Mouse (Mus musculus): Measurements from ENCODE around the gene Ccdc85c. TPM values are rescaled to one million over a fixed set of nuclear protein-coding genes. Genes with fewer than 3 reads are reported as not detected.

Gene Ccdc85c
- total RNA-seq, 2 experiments from 2014 or later: 36.4 to 40.9 TPM

DNA sequence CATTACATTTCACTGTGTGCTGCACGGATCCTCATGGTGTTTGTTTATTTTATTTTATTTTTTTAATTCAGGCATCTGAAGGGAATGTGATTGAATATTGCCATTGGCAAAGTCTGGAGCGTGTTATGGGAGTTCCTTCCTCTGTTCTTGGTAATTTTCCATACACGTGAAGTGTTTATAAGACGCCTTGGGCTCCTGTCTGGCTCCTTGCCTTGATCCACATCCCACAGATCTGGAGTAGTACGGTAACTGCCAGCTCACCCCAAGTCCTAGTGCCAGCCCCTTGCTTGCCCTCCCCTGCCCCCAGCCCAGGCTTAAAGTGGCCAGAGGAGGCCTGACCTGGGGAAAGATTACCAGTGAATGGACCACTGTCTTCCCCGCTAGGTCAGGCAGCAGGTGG, 25.8 kb upstream of the Ccdc85c start:
- no peak for DNase-seq (ENCODE audit: low spot score)
- intact Hi-C loops (cut with DNase I): no loop called here

DNA sequence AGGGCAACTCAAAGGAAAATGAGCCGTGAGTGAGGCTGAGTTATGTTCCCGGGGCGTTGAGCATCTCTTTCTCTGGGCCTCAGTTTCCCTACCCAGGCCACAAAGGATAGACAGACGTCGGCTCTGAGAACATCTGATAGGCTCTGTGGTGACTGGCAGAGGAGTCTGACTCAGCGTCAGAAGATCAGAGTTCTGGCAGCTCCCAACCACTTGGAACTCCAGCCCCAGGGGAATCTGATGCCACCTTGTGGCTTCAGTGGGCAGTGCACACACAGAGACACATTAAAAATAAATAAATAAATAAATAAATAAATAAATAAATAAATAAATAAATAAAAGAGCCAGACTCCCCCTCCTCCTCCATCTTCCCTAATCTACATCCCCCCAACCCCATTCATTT, 21.8 kb upstream of the Ccdc85c start:
- DNase-seq (ENCODE audit: low spot score): no peak
- intact Hi-C loops (cut with DNase I): no loop called here

- DNase-seq (ENCODE audit: low spot score): no peak
- intact Hi-C loops (cut with DNase I): no loop called here
These were observed 19.4 kb upstream of the Ccdc85c start for GRCm38 (mm10) chr12:108294620-108295019.

GRCm38 (mm10) chr12:108292957-108293356, 17.7 kb upstream of the Ccdc85c start:
- DNase-seq (ENCODE audit: low spot score): no peak
- intact Hi-C loops (cut with DNase I): loop anchor here (1.0 to 2.0 kb wide), 2 partner anchors 74 to 84 kb away; no protein-coding TSS in a partner anchor

- intact Hi-C loops (cut with DNase I): loop anchor here (2.0 kb wide), 1 partner anchor 74 kb away; no protein-coding TSS in a partner anchor
- no peak for DNase-seq (ENCODE audit: low spot score)
These were observed 17.2 kb upstream of the Ccdc85c start for GRCm38 (mm10) chr12:108292419-108292818.

- intact Hi-C loops (cut with DNase I): no loop called here
- DNase-seq (ENCODE audit: low spot score): no peak
These were observed 13.1 kb upstream of the Ccdc85c start for GRCm38 (mm10) chr12:108288127-108288880.

DNA sequence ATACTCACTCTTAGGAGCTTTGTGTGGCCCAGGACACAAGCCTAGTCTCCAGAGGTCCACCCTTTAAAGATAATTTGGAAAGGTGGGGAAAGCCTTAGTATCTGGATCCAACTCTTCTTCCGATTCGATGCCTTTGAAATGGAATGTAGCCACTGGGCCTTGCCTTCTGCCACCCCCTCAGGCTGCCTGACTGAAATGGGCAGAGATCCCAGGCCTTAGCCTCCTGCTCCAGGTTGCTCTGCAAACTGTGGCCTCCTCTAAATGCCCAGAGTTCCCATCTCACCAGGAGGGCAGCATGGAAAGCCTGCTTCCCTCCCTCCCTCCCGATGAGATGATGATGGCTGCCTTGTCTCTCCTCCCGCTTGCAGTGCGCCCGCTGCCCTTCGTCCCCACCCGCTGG, 11.8 kb upstream of the Ccdc85c start:
- intact Hi-C loops (cut with DNase I): no loop called here
- no peak for DNase-seq (ENCODE audit: low spot score)

DNA sequence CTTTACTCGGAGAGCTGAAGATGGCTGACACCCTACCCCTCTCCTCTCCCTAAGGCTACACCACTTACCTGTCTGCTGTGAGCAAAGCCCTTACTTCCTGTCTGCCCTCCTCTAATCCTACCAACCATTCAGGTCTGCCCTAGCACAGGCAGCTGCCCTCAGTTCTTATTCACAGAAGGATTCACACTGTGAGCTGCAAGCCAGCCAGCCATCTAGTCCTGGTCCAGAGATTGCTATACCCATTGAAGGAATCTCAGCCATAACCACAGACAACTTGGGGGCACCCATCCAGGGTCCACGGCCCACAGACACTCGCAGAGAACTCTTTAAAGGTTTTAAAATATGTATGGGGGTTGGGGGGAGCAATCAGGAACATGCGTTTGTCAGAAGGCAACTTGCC, 11.2 kb upstream of the Ccdc85c start:
- DNase-seq (ENCODE audit: low spot score): no peak
- intact Hi-C loops (cut with DNase I): no loop called here

DNA sequence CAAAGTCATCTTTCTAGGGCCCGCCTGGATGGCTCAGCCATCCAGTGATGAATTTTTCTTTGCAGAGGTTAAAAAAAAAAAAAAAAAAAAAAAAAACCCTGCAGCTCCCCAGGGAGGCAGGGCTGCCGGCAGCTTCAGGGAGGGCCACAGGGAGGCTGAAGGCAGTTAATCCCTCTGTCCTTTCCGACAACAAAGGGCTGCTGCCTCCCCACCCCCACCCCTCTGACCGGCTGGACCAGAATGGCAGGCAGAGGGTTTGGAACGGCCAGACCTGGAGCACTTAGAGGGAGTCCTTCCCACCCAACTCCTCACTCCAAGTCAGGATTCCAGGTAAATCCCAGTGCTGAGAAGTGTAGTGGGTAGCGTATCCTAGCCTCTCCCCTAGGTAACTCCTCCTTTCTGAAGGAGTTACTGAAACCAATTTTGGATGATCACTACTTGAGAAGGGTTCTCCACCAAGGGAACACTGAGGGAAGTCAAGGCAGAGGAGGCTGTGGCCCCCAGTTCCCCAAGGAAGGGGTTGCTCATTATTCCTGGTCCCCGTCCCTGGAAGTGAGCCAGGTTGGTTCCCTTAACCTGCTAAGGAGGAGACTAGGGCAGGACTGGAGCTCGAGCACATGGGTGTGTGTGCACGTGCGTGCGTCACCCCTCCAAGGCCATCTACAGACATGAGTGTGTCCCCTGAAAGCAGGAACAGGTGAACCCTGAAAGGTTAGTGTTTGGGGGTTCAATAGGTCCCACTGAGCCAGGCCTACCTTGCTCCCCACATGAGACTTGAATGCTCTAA, 10.2 kb upstream of the Ccdc85c start:
- no peak for DNase-seq (ENCODE audit: low spot score)
- intact Hi-C loops (cut with DNase I): no loop called here

DNA sequence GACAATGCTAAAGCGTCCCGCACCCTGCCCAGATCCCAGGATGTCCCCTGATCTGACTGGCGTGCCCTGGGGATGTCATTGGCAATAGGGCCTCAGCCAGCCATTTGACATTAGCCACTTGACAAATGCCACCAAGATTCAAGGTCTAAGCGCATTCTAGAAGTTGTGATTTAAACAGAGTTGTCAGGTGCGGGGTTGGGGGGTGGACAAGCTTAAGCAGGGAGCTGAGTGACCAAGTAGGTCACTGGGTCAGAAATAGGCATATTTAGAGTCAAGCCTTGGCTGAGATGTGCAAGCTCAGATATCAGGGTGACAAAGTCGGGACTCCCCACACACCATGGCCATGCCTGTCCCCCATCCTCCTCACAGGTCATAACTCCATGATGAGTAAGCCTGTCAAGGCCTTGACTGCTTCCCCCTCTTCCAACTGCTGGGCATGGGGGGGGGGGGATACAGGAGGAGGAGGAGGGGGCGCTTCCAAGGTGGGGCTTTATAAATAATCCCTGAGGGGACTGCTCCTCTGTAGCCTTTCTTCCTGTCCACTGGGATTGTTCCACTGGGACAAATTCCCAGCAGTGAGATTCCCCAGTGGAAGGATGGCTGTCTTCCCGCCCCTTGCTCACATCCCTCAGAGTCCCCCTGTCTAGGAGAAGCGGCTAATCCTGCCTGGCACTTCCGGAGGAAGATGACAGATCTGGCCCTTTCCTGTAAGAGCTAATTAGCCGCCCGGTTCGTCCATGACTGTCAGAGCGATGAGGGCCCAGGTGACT, 9.4 kb upstream of the Ccdc85c start:
- no peak for DNase-seq (ENCODE audit: low spot score)
- intact Hi-C loops (cut with DNase I): no loop called here

DNA sequence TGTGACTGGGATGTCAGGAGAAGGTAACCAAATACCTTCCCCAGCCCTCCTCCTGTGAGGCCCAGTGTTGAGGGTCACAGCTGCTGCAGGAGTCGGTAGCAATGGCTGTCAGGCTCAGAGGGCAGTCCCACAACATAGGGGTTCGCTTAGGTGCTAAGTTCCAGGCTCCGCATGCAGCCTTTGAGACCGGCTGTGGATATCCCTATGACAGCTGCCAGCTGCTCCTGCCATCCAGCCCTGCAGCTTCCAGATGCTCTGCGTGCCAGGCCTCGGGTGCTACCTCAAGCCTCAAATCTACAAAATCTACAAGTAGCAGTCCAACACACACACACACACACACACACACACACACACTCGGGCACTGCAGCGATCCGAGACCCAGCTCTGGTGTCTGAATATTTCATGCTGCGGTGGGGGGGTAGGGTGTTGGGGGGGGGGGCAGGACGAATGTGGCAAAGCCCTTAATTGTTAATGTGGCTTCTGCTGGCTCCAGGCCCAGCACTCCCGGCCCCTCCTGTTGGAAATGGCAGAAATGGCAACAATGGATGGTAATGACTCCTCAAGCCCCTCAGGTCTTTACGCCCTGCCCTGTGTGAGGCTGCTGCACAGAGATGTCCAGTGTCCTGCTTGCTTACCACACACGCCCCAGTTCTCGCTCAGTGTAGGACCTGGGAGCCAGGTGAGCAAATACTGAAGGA, 3.1 kb upstream of the Ccdc85c start:
- DNase-seq (ENCODE audit: low spot score): no peak
- intact Hi-C loops (cut with DNase I): no loop called here

DNA sequence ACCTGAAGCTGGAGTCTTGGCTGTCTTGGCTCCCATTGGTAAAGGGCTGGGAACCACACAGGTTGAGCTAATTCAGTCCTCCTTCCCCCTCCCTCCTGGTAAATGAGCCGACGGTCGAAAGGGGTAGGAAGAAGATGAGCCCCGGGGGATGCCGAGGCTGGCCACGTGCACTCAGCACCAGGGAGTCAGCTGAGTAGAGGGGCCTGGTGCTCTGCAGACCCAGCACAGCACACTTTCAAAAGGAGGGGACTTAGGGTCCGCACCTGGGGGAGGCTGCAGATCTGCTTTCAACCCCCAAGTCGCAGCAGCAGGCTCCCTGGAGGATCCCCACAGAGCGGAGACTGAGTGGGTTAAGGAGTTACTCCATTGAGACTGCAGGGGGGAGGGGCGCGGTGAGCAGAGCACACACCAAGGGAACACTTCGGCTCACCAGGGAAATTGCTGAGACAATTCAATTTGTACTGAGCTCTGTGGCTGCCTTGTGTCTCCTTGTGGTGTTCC, 2.2 kb upstream of the Ccdc85c start:
- DNase-seq (ENCODE audit: low spot score): no peak
- intact Hi-C loops (cut with DNase I): no loop called here

DNA sequence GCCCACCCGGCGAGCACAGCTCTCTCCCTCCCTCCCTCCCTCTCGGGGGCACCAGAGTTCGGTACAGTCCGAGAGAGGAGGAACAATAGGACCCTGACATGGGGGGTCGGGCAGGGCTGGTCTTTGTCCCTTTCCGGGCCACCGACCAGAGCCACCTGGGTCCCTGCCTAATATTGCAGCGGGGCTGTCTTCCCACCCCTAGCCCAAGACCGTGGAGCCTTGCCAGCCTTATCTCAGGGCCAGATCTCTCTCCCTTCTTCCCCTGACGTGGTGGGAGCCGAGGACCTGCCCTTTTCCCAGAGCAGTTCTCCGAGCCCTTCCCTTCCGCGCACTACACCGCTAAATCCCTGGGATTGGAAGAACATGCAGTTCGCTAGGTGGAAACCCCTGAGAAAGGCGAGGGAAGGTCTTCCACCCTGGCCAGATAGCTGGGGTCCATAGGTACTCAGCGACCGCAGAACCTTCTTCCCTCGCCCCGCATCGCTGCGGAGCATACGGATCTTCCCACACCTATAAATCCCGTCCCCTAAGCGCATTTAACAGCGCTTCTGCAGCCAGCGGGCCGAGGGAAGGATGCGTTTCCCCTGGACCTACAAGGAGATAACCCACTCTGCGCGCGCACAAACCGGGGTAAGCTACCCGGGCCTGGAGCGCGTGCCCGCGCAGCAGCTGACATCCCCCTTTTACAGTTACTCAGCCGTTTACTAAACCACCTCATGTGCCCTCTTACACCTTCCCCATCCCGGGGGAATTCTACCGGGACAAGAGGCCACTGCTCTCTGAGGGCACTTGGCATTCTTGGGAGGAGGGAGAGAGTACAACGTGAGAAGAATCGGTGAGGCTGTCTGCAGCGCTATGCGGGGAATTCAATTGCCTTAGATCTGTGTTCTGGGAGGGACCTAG, 946 bp upstream of the Ccdc85c start:
- intact Hi-C loops (cut with DNase I): no loop called here
- no peak for DNase-seq (ENCODE audit: low spot score)

- DNase-seq (ENCODE audit: low spot score): peak; percentile 97
- intact Hi-C loops (cut with DNase I): no loop called here
These were observed 274 bp upstream of the Ccdc85c start for GRCm38 (mm10) chr12:108275508-108275890.

GRCm38 (mm10) chr12:108274313-108274595, 971 bp downstream of the Ccdc85c start:
- intact Hi-C loops (cut with DNase I): loop anchor here (5.0 kb wide), 1 partner anchor 37 kb away; no protein-coding TSS in a partner anchor
- DNase-seq (ENCODE audit: low spot score): no peak

DNA sequence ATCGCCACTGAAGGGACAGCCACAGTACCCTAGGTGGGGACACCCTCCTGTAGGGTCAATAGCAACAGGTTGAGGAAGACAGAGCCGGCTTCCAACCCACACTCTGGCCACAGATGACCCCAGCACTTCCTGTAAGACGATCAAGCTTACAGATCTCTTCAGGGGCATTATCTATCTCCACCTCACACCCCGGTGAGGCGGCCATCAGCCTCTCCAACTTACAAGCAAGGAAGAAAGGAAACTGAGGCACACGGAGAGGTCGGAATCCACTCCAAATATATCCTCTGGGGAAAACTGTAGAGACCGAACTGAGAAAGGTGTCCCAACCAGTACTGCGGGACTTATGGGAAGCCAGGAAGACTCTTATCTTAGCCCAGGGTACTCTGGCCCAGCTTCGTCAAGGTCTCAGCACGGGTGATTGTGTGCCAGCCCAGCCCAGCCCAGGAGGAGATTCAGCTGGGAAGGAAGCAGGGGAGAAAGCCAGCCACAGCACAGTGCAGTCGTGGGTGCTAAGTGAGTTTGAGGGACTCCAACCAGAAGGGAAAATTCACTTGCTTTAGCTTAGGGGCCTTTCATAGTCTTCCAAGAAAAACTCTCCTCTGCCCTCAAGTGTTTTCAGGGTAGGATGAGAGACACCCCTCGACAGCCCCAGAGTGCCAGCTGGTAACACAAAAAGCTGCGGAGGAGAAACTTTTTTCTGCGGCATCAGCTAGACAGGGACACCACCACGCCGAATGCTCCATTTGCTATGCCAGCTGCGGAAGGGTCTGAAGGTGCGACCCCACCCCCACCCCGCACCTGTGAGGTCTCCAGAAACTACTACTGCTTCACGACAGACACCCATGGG, 1.5 kb downstream of the Ccdc85c start:
- intact Hi-C loops (cut with DNase I): loop anchor here (5.0 kb wide), 1 partner anchor 36 kb away; no protein-coding TSS in a partner anchor
- no peak for DNase-seq (ENCODE audit: low spot score)

DNA sequence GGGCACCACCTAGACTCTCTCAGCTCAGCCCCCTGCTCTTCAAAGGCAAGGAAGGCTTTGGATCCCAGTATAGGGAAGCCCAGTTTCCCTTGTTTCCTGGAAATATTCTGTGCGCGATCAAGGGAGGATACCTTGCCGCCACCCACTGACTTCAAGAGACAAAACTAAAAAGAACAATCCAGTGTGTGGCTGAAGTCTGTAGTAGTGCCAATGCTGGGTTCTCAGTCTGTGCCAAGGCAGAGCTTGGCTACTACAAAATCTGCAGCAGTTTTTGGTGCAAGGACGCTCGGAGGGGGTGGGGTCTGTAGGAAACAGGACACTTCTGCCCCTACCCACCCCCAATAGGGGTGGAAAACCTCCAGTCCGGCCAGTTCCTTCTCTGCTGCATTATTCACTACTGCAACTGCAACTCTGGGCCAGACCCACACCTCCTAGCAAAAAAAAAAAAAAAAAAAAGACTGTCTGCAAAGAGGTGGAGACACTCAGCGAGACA, 3.0 kb downstream of the Ccdc85c start:
- intact Hi-C loops (cut with DNase I): loop anchor here (5.0 kb wide), 1 partner anchor 35 kb away; no protein-coding TSS in a partner anchor
- no peak for DNase-seq (ENCODE audit: low spot score)
